Mouse (Mus musculus) thymus, adult 2 months (tissue): ENCODE measurements around the gene Mt1.

Experiments
- CTCF ChIP-seq: fragments of 200-500 bp; IDR thresholded peaks from 2 replicates; pipeline ENCODE4 v1.5.1; 2012; ENCODE audit warnings: mild to moderate bottlenecking, control low read depth, low read length, moderate library complexity, borderline replicate concordance; ENCODE audit not compliant: control insufficient read depth, poor library complexity, insufficient read depth; ENCODE audit errors: extremely low read depth
- POLR2A ChIP-seq: fragments of 200-500 bp; IDR thresholded peaks from 2 replicates; pipeline ENCODE4 v1.6.1; 2012; ENCODE audit warnings: mild to moderate bottlenecking, low read length, control low read depth, moderate library complexity; ENCODE audit not compliant: control insufficient read depth, poor library complexity, insufficient read depth; ENCODE audit errors: extremely low read depth

GRCm38 (mm10) chr8:94206256-94206655 is 27.4 kb downstream of the Mt1 start:
- TF ChIP-seq POLR2A (no peak), CTCF (no peak)
